Mouse (Mus musculus): Measurements from ENCODE around the gene Dnajb13. TPM values are rescaled to one million over a fixed set of nuclear protein-coding genes. Genes with fewer than 3 reads are reported as not detected.
A peak's percentile ranks its signal among the peaks of the same experiment; 100 is the strongest.

Dnajb13 gene
- polyA plus RNA-seq, 1 experiment: 3.0 TPM

DNA sequence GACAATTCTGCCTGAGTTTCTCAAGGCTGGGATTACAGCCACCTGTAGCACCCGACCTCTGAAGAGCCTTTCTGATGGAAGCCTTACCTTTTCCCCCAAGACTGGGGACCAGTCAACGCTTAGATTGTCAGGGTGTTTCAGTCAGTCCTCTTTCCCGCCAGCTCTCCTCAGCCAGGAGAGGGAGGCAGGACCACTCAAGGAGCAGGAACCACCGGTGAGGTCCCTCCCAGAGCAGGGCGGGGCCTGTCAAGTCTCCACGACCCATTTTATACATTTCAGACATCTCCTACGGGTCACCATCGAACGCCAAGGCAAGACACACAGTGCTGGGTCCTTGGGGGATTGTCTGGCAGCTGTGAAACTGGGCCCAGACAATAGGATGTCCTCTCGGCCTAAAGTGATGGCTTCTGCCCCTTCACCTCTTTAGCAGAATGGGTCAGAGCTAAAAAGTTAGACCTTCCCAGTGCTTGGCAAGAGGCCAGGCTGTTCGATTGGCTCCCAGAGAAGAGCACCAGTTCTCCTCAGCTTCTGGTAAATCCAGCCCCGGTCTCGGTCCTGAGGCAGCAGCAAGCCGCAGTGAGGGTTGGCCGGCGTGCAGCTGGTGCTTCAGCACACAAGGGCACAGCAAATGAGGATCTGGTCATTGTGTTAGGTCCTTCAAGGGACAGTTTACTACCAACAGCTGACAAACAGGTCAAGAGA lies 14.3 kb downstream of the Dnajb13 start:
- no peak for TF ChIP-seq POLR2A (IDR thresholded peaks at IDR 0.05; ENCODE audit: control insufficient read depth, extremely low read depth, insufficient read depth, low read length, poor library complexity)
- TF ChIP-seq CTCF (IDR thresholded peaks at IDR 0.05; ENCODE audit: borderline replicate concordance, control insufficient read depth, extremely low read depth, insufficient read depth, low read length, poor library complexity): no peak
- H3K4me3 ChIP-seq (ENCODE audit: control insufficient read depth, insufficient read depth, low read length): no peak overlapping the region
- H3K36me3 ChIP-seq (ENCODE audit: control insufficient read depth, insufficient read depth, low read length): peaks cover 45% of the 10 kb centered on the region
- peaks cover 45% of the 10 kb centered on the region for H3K4me1 ChIP-seq (replicated peaks; ENCODE audit: control insufficient read depth, insufficient read depth, low read length)
- H3K27me3 ChIP-seq (ENCODE audit: control insufficient read depth, insufficient read depth, low read length): no peaks in the 10 kb centered on the region
- WGBS: 82% methylated on average over 16 of the region's 16 CpGs
- H3K27ac ChIP-seq (ENCODE audit: control insufficient read depth, insufficient read depth, low read length): no peak overlapping the region
- no peak for DNase-seq

DNA sequence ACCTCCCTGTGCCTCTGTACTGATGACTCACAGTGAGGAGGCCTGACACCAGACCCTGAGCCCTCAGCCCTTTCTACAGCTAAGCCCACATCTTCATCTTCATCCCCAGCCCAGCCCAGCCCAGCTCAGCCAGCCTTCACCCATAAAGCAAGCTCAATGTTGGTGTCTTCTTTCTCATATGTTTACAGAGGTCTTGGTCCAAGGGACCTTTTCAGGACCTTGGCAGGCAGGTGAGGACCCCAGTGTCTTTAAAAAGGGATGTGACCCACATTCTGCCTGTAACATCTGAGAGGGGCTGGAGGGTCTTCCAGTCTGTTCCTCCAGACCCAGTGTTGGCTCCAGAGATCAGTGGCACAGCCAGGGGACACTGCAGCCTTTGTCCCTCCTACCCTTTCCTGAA lies 15.3 kb downstream of the Dnajb13 start:
- Histone ChIP-seq H3K27me3 (ENCODE audit: control insufficient read depth, insufficient read depth, low read length) (no peaks in the 10 kb centered on the region), H3K4me3 (ENCODE audit: control insufficient read depth, insufficient read depth, low read length) (no peak overlapping the region), H3K4me1 (replicated peaks; ENCODE audit: control insufficient read depth, insufficient read depth, low read length) (peaks cover 47% of the 10 kb centered on the region), H3K36me3 (ENCODE audit: control insufficient read depth, insufficient read depth, low read length) (peaks cover 45% of the 10 kb centered on the region), H3K27ac (ENCODE audit: control insufficient read depth, insufficient read depth, low read length) (no peak overlapping the region)
- TF ChIP-seq POLR2A (IDR thresholded peaks at IDR 0.05; ENCODE audit: control insufficient read depth, extremely low read depth, insufficient read depth, low read length, poor library complexity) (no peak), CTCF (IDR thresholded peaks at IDR 0.05; ENCODE audit: borderline replicate concordance, control insufficient read depth, extremely low read depth, insufficient read depth, low read length, poor library complexity) (no peak)
- no peak for DNase-seq

DNA sequence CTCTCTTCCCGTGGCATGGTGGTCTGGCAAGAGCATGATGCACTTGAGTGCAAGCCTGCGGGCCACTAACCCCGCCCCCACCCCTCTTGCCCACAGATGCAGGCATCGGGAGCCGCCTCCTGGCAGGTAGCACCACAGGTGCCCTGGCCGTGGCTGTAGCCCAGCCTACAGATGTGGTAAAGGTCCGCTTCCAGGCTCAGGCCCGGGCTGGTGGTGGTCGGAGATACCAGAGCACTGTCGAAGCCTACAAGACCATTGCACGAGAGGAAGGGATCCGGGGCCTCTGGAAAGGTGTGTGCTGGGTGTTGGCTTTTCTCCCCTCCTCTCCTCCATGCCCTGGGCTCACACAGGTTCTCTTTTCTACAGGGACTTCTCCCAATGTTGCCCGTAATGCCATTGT lies 16.8 kb downstream of the Dnajb13 start:
- Histone ChIP-seq H3K4me1 (replicated peaks; ENCODE audit: control insufficient read depth, insufficient read depth, low read length) (peaks cover 36% of the 10 kb centered on the region), H3K27ac (ENCODE audit: control insufficient read depth, insufficient read depth, low read length) (no peak overlapping the region), H3K4me3 (ENCODE audit: control insufficient read depth, insufficient read depth, low read length) (no peak overlapping the region), H3K36me3 (ENCODE audit: control insufficient read depth, insufficient read depth, low read length) (peaks cover 45% of the 10 kb centered on the region), H3K27me3 (ENCODE audit: control insufficient read depth, insufficient read depth, low read length) (no peaks in the 10 kb centered on the region)
- DNase-seq: no peak
- TF ChIP-seq POLR2A (IDR thresholded peaks at IDR 0.05; ENCODE audit: control insufficient read depth, extremely low read depth, insufficient read depth, low read length, poor library complexity) (no peak), CTCF (IDR thresholded peaks at IDR 0.05; ENCODE audit: borderline replicate concordance, control insufficient read depth, extremely low read depth, insufficient read depth, low read length, poor library complexity) (no peak)
- 91% methylated on average over 13 of the region's 13 CpGs for WGBS

DNA sequence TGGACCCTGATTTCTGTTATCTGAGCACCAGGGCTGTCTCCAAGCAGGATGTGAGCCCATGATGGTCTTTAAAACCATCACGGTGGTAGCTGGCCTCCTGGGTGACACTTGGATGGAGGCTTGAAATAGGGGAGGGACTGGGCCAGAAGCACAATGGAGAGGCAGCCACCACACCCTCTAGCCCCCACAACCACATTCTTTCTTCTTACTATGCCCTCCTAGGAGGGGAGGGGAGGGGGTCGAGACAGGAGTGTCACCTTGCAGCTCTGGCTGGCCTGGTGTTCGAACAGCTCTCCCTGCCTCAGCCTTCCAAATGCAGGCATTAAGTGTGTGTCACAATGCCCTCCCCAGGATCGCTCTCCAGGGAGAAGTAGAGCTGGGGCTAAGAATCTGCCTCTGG lies 17.4 kb downstream of the Dnajb13 start:
- Histone ChIP-seq H3K36me3 (ENCODE audit: control insufficient read depth, insufficient read depth, low read length) (peaks cover 45% of the 10 kb centered on the region), H3K4me3 (ENCODE audit: control insufficient read depth, insufficient read depth, low read length) (no peak overlapping the region), H3K27ac (ENCODE audit: control insufficient read depth, insufficient read depth, low read length) (no peak overlapping the region), H3K27me3 (ENCODE audit: control insufficient read depth, insufficient read depth, low read length) (no peaks in the 10 kb centered on the region), H3K4me1 (replicated peaks; ENCODE audit: control insufficient read depth, insufficient read depth, low read length) (peaks cover 33% of the 10 kb centered on the region)
- TF ChIP-seq POLR2A (IDR thresholded peaks at IDR 0.05; ENCODE audit: control insufficient read depth, extremely low read depth, insufficient read depth, low read length, poor library complexity) (no peak), CTCF (IDR thresholded peaks at IDR 0.05; ENCODE audit: borderline replicate concordance, control insufficient read depth, extremely low read depth, insufficient read depth, low read length, poor library complexity) (no peak)
- WGBS: 87% methylated on average over 4 of the region's 4 CpGs
- DNase-seq: no peak

DNA sequence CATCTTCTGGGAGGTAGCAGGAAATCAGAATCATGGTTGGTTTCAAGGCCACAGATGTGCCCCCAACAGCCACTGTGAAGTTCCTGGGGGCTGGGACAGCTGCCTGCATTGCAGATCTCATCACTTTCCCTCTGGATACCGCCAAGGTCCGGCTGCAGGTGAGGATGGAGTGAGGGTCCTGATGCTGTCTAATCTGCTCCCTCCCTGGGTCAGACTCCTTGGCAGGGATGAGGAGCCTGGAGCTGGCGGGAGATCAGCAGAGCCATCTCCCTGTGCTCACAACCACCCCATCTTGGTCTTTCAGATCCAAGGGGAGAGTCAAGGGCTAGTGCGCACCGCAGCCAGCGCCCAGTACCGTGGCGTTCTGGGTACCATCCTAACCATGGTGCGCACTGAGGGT lies 18.0 kb downstream of the Dnajb13 start:
- 99% methylated on average over 9 of the region's 9 CpGs for WGBS
- H3K4me1 ChIP-seq (replicated peaks; ENCODE audit: control insufficient read depth, insufficient read depth, low read length): peaks cover 30% of the 10 kb centered on the region
- no peaks in the 10 kb centered on the region for H3K27me3 ChIP-seq (ENCODE audit: control insufficient read depth, insufficient read depth, low read length)
- peak overlapping the region; percentile 63; the same call in 1 of the 2 replicates for H3K4me3 ChIP-seq (ENCODE audit: control insufficient read depth, insufficient read depth, low read length)
- no peak for TF ChIP-seq POLR2A (IDR thresholded peaks at IDR 0.05; ENCODE audit: control insufficient read depth, extremely low read depth, insufficient read depth, low read length, poor library complexity)
- TF ChIP-seq CTCF (IDR thresholded peaks at IDR 0.05; ENCODE audit: borderline replicate concordance, control insufficient read depth, extremely low read depth, insufficient read depth, low read length, poor library complexity): no peak
- H3K36me3 ChIP-seq (ENCODE audit: control insufficient read depth, insufficient read depth, low read length): peaks cover 45% of the 10 kb centered on the region
- H3K27ac ChIP-seq (ENCODE audit: control insufficient read depth, insufficient read depth, low read length): peak overlapping the region; percentile 95
- no peak for DNase-seq

DNA sequence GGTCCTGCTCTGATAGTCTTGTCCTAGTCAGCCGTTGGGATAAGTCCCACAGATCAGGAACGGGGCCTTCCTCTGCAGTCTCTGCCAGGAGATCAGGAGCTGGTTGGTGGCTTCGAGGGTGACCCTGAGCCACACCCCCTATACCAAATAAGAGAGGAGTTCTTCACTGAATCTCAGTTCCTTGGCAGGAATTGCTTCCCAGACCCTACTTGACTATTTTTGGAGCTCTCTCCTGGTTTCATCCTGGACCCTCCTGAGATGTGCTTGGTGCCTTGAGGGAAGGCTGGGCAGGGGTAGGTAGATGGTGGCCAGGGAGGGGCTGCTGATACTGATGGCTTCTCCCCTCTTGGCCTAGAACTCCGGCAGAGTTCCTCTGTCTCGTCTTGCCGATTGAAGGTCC lies 18.4 kb downstream of the Dnajb13 start:
- WGBS: 76% methylated on average over 6 of the region's 6 CpGs
- no peak for DNase-seq
- Histone ChIP-seq H3K4me3 (ENCODE audit: control insufficient read depth, insufficient read depth, low read length) (peak overlapping the region; percentile 63), H3K4me1 (replicated peaks; ENCODE audit: control insufficient read depth, insufficient read depth, low read length) (peaks cover 30% of the 10 kb centered on the region), H3K27me3 (ENCODE audit: control insufficient read depth, insufficient read depth, low read length) (no peaks in the 10 kb centered on the region), H3K36me3 (ENCODE audit: control insufficient read depth, insufficient read depth, low read length) (peaks cover 45% of the 10 kb centered on the region), H3K27ac (ENCODE audit: control insufficient read depth, insufficient read depth, low read length) (peak overlapping the region; percentile 95)
- TF ChIP-seq CTCF (IDR thresholded peaks at IDR 0.05; ENCODE audit: borderline replicate concordance, control insufficient read depth, extremely low read depth, insufficient read depth, low read length, poor library complexity) (no peak), POLR2A (IDR thresholded peaks at IDR 0.05; ENCODE audit: control insufficient read depth, extremely low read depth, insufficient read depth, low read length, poor library complexity) (no peak)

Measured in thymus, adult 2 months (tissue).